Mouse (Mus musculus) ovary, adult 18-20 months (tissue): ENCODE measurements around the gene Ankrd44.

Source experiments
- DNase-seq: peaks from one replicate; pipeline ENCODE4 v3.0.0; 2022; ENCODE audit warnings: low spot score, mixed read lengths

Ankrd44 gene

GRCm38 (mm10) chr1:54707036-54707887 lies 218.9 kb downstream of the Ankrd44 start:
- no peak for DNase-seq

GRCm38 (mm10) chr1:54706621-54707020 lies 219.6 kb downstream of the Ankrd44 start:
- no peak for DNase-seq

GRCm38 (mm10) chr1:54703466-54703865 lies 222.7 kb downstream of the Ankrd44 start:
- no peak for DNase-seq

- DNase-seq, result no peak
Observed at GRCm38 (mm10) chr1:54702918-54703317, 223.3 kb downstream of the Ankrd44 start.

- no peak for DNase-seq
Observed at GRCm38 (mm10) chr1:54695396-54695795, 230.8 kb downstream of the Ankrd44 start.

- DNase-seq, result no peak
Observed at GRCm38 (mm10) chr1:54691824-54692223, 234.4 kb downstream of the Ankrd44 start.

- no peak for DNase-seq
Observed at GRCm38 (mm10) chr1:54690291-54690965, 235.8 kb downstream of the Ankrd44 start.

- no peak for DNase-seq
Observed at GRCm38 (mm10) chr1:54688441-54688840, 237.7 kb downstream of the Ankrd44 start.

- DNase-seq, result no peak
Observed at GRCm38 (mm10) chr1:54684316-54684715, 241.9 kb downstream of the Ankrd44 start.

- no peak for DNase-seq
Observed at GRCm38 (mm10) chr1:54679556-54679955, 246.6 kb downstream of the Ankrd44 start.

- DNase-seq, result no peak
Observed at GRCm38 (mm10) chr1:54678037-54678436, 248.2 kb downstream of the Ankrd44 start.

- DNase-seq, result no peak
Observed at GRCm38 (mm10) chr1:54675478-54675877, 250.7 kb downstream of the Ankrd44 start.

- DNase-seq, result no peak
Observed at GRCm38 (mm10) chr1:54667991-54668390, 258.2 kb downstream of the Ankrd44 start.

GRCm38 (mm10) chr1:54665582-54666405 lies 260.4 kb downstream of the Ankrd44 start:
- DNase-seq, result no peak

- DNase-seq, result no peak
Observed at GRCm38 (mm10) chr1:54665095-54665494, 261.1 kb downstream of the Ankrd44 start.

GRCm38 (mm10) chr1:54660674-54661073 lies 265.5 kb downstream of the Ankrd44 start:
- DNase-seq, result no peak

- DNase-seq, result no peak
Observed at GRCm38 (mm10) chr1:54658558-54658957, 267.6 kb downstream of the Ankrd44 start.

- DNase-seq, result no peak
Observed at GRCm38 (mm10) chr1:54648237-54648636, 277.9 kb downstream of the Ankrd44 start.

GRCm38 (mm10) chr1:54647335-54647745 lies 278.8 kb downstream of the Ankrd44 start:
- DNase-seq, result no peak

- no peak for DNase-seq
Observed at GRCm38 (mm10) chr1:54640184-54640795, 285.9 kb downstream of the Ankrd44 start.

GRCm38 (mm10) chr1:54639506-54640078 lies 286.6 kb downstream of the Ankrd44 start:
- no peak for DNase-seq

GRCm38 (mm10) chr1:54639076-54639475 lies 287.1 kb downstream of the Ankrd44 start:
- DNase-seq, result no peak
